Mouse (Mus musculus) T-helper 1 cell (primary cell): ENCODE data around the gene Helq.

Source experiments
- in situ Hi-C: fragments of 300-600 bp; cut with MboI, MseI; formaldehyde crosslinking; loops from one replicate; pipeline ENCODE4 v1.15.1; 2025; ENCODE audit warnings: high pct_unique_total_duplicates

Gene Helq

DNA sequence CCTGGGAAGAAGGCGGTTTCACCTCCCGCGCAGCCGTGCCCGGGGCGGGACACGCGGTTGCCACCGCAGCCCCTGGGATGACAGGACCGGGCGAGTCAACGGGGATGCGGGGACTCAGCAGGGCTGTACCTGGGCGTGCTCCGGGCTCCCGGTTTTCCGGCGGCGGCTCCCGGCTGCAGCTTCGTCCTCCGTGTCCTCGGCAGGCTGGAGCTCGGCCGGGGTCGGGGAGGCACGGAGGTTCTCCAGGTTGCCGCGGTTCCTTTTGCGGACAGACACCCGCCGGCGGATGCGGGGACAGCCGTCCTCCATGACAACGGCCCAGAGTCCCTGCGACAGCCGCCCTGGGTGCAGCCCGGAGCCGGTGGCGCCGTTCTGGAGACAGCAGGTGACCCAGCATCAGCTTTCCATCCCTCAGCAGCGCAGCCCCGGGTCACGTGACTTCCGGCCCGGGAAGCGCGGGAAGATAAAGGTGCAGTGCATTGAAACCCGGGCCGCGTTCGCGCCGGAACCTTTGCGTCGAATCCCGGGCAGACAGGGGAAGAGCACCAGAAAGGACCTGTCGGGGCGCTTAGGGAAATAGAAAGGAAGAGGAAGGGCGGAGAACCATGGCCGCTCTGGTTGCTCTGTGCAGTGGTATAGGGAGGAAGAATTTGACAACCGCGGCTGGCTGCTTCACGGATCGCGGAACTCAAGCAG, at the start of gene Helq, which contains the start of gene Mrps18c:
Gene Helq (minus strand): TSS at position 434 of the 696 bp plus-strand sequence.
Gene Mrps18c (plus strand): TSS at position 463 of the 696 bp plus-strand sequence.
- in situ Hi-C loops: loop anchor here (10.0 kb wide), 1 partner anchor 114 kb away; no protein-coding TSS in a partner anchor

DNA sequence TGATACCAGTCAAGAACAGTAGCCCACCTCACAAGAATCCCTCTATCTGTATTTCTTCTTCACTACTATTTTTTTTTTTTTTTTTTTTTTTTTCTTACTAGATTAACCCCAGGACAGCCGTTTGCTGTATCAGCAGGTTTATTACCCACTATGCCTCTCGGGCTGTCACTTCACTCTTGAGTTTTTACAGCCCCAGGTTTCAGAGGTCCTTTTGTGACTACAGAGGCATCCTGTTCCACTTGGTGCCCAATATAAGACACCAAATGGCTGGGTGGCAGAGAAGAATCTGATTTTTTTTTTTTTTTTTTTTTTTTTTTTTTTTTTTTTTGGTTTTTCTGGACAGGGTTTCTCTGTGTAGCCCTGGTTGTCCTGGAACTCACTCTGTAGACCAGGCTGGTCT, 48.7 kb upstream of the Helq start:
- in situ Hi-C loops: loop anchor here (25.0 kb wide), 1 partner anchor 1585 kb away; no protein-coding TSS in a partner anchor

DNA sequence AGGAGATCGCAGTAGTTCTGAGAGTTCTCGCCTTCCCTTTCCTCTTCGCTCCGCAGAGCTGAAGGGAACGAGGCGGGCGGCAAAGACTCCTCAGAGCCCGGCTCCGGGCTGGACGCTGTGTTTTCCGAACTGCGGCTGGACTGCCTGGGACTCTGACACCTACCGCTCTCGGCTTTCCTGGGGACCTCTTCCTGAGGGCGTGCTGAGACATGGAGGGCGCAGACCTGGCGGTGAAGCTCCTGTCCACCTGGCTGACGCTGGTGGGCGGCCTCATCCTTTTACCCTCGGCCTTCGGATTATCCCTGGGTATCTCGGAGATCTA, 48.2 kb upstream of the Helq start:
- in situ Hi-C loops: loop anchor here (25.0 kb wide), 1 partner anchor 1584 kb away; no protein-coding TSS in a partner anchor

DNA sequence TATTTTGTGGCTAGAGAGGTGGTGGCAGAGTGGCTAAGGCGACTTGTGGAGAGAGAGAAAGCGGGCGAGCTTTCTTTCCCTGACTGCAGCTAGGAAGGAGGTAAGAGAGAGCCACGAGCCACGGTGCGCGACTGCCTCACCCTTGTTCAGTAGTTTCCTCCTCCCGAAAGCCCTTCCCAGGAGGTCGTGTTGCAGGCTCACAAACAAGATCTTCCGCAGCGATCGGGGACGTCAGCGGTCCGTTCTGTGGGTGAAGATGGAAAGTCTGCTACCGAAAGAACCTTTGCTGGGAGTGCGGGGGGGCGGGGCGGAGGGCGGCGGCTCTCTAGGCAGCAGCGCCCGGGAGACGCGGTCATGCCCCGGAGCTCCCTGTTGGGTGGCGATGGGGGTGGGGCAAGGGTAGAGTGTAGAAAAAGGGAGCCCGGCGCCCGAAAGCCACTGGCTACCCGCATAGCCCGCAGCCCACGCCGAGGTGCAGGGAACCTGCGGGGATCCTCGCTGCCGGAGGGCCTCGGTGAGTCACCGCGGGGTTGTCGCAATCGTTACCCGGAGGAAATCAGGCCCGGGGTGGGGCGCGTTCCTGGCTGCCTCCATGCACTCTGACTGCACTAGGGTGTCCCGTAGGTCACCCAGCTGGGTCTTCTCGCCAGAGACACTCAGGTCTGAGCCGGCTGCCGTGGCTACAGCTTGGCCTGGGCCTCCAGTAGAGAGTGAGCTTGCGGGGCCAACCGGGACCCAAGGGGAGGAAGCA, 47.6 kb upstream of the Helq start:
- in situ Hi-C loops: loop anchor here (25.0 kb wide), 1 partner anchor 1584 kb away; no protein-coding TSS in a partner anchor

DNA sequence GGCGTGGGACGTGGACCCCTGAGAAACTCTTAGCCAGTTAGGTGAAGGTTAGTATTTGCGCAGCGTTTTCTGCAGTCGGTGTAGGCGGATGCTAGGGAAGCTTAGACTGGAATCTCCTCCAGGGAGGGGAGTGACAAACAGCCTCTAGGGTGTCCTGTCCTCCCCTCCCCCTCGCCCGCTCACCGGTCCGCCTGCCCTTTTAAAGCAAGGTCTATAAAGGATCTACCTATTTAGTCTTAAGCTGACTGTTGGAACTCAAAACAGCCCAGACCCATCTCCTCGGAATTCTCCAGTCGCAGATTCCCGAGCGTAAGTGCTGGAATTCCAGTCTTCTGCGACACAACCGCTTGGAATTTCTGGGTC, 47.1 kb upstream of the Helq start, which contains the start of gene Gpat3:
Gene Gpat3 (plus strand): TSS at position 229 of the 363 bp plus-strand sequence.
- in situ Hi-C loops: loop anchor here (25.0 kb wide), 1 partner anchor 1583 kb away; no protein-coding TSS in a partner anchor

DNA sequence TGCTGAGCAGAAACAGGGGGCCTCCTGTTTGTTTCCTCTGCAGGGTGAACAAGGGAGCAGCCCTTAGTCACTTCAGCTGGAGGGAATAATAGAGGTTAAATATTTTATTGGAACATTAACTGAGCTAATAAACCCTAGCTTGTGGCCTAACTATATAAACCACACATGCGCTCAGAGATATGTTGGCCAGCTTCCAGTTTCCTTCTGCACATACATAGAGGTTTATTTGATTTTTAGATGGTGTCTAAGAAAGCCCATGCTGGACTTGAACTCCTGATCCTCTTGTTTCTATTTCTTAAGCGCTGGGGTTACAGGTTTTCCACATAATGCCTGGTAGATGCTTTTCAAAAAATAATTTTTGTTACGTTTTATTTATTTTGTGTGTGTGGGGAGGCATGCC, 46.1 kb upstream of the Helq start:
- in situ Hi-C loops: loop anchor here (25.0 kb wide), 1 partner anchor 1582 kb away; no protein-coding TSS in a partner anchor

DNA sequence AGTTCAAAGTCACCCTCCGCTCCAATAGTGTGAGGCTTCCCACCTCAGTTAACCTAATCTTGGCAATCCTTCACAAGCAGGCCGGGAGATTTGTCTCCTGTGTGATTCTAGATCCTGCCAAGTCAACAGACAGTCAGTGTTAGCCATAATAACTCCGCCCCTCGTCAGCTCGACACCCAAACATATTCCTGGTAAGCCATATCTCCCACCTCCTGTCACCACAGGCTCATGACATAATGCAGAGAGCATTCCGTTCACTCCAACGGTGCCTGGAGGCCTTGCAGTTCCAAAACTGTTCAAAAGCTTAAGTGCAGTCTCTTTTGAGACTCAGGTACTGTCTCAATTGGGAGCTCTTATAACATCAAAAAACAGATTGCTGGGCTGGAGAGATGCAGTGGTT, 39.5 kb upstream of the Helq start:
- in situ Hi-C loops: loop anchor here (10.0 to 25.0 kb wide), 2 partner anchors 1203 to 1576 kb away; no protein-coding TSS in a partner anchor

DNA sequence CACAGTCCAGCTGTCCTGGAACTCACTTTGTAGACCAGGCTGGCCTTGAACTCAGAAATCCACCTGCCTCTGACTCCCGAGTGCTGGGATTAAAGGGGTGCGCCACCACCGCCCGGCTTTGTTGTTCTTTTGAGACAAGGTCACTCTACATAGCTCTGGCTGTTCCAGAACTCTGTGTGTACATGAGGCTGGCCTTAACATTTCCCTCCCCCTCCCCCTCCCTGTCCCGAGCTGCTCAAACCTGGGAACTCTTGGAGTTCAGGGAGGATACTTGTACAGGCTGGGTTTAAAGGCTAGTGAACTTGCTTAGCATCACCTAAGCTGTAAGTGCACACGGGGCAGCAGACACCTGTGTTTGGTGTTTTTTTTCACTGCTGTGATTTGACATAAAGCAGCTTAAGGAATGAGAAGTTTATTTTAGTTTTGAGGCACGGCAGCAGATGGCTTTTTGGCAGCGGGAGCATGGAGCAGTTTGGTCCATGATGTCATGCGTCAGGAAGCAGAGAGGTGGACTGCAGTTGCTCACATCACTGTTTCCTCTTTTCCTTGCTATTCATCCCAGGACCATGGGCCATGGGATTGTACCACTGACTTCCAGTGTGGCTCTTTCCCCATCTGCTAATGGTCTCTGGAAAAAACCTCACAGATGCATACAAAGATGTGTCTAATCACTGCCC, 37.6 kb upstream of the Helq start:
- in situ Hi-C loops: loop anchor here (10.0 to 25.0 kb wide), 2 partner anchors 1201 to 1574 kb away; no protein-coding TSS in a partner anchor

DNA sequence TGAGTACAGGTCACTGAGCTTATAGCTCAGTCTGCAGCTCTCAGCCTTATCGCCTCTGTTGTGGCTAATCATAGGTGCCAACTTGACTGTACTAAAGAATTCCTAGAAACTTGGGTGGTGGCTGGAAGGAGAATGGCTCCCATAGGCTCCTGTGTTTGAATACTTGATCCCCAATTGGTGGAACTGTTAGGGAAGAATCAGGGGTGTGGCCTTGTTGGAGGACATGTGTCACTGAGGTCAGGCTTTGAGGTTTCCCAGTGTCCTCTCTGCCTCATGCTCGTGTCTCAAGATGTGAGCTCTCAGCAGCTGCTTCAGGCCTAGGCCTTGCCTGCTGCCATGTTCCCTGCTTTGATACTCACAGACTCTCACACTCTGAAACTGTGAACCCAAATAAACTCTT, 35.4 kb upstream of the Helq start:
- in situ Hi-C loops: loop anchor here (10.0 to 25.0 kb wide), 2 partner anchors 1199 to 1572 kb away; no protein-coding TSS in a partner anchor

DNA sequence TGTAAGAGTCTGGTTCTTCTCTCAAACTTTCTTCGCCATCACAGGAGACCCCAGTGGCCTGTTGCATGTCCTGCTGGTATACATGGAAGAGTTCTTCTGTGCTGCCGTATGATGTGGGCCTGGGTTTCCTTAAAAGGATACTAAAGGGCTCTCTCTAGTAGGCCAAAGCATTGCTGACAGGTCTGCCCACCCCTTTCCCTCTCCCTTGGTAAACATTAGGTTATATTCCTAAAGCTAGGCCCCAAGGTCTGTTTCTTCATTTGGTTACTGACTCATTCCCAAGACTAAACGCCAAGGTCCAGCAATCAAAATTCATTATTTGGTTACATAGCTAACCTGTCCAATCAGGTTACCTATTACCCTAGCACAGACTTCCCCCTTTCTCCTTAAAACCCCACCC, 34.3 kb upstream of the Helq start:
- in situ Hi-C loops: loop anchor here (10.0 to 25.0 kb wide), 2 partner anchors 1198 to 1570 kb away; no protein-coding TSS in a partner anchor

DNA sequence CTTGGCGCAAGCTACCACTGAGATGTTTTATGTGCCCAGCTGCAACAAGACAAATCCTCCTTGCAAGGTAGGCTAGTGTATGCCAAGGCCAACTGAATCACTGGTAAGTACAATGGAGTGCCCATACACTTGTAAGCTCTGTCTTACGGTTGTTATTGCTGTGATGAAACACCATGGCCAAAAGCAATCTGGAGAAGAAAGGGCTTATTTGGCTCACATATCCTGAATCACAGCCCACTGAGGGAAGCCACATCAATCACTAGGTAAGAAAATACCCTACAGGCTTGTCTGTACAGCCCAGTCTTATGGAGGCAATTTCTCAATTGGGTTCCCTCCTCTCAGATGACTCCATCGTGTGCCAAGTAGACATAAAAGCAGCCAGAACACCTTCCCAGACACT, 30.3 kb upstream of the Helq start:
- in situ Hi-C loops: loop anchor here (25.0 kb wide), 1 partner anchor 1566 kb away; no protein-coding TSS in a partner anchor

DNA sequence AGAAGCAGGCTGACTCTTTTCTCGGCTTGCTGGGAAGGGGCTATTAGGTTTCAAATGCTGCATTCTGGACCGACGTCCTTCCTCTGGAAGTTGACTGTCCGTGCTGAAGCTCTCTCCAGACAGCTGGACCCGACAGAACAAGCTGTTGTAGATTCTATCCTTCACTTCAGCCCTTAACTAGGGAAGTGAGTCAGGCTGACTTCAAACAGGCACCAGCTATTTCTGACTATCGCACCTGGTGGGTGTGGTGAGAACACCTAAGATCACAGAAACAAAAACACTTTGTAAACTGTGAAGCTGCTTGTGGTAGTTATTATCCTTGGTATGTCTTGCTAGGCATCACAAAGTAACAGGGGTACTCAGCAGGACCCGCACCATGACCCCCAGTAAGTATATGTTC, 28.1 kb upstream of the Helq start:
- in situ Hi-C loops: loop anchor here (25.0 kb wide), 1 partner anchor 1564 kb away; no protein-coding TSS in a partner anchor

DNA sequence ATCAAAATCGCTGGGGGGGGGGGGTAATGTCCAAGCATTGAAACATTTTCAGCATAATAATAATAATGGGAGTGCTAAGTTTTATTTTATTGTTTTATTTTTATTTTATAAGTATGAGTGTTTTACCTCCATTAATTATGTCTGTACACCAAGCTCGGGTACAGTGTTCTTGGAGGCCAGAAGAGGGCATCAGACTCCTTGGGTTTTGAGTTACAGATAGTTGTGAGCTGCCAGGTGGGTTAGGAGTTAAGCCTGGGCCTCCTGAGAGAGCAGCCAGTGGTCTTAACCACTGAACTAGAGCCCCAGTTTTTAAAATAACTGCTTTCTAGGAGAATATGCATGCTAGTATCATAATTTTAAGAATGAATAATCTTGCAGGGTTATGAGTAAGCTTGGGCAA, 27.6 kb upstream of the Helq start:
- in situ Hi-C loops: loop anchor here (25.0 kb wide), 1 partner anchor 1564 kb away; no protein-coding TSS in a partner anchor

DNA sequence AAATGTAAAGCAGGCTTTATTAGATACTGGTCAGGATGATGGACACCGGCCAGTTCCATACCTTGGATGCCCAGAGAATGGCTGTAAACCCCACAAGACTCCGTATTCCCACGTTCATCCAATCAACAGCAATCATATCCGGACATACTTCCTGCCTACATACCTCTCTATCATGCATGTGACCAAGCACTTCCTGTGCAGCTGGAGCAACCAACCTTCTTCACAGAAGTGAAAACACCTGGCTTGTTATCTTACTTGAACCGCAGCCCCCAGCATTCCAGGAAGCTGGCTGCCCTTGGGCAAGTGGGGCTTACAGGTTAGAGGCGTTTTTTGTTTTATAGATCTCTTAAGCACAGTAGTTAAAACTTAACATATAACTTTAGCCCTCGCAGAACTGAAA, 24.4 kb upstream of the Helq start:
- in situ Hi-C loops: loop anchor here (5.0 to 25.0 kb wide), 2 partner anchors 89 to 861 kb away; no protein-coding TSS in a partner anchor

DNA sequence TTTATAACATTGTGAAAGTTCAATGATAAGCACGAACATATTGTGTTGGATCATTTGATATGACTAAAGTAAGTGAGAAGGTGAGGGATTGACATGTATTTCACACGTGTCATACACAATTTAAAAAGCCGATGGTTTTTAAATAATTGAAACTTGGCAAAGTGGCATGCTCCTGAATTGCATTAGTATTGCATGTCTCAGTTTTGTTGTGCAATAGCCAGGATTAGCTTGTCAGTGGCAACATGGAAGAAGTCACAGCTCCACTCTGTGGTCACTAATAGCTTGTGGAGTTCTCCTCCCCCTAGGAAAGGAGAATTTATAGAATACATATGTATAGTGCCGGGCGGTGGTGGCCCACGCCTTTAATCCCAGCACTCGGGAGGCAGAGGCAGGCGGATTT, 23.0 kb upstream of the Helq start:
- in situ Hi-C loops: loop anchor here (5.0 to 25.0 kb wide), 2 partner anchors 91 to 859 kb away; no protein-coding TSS in a partner anchor

DNA sequence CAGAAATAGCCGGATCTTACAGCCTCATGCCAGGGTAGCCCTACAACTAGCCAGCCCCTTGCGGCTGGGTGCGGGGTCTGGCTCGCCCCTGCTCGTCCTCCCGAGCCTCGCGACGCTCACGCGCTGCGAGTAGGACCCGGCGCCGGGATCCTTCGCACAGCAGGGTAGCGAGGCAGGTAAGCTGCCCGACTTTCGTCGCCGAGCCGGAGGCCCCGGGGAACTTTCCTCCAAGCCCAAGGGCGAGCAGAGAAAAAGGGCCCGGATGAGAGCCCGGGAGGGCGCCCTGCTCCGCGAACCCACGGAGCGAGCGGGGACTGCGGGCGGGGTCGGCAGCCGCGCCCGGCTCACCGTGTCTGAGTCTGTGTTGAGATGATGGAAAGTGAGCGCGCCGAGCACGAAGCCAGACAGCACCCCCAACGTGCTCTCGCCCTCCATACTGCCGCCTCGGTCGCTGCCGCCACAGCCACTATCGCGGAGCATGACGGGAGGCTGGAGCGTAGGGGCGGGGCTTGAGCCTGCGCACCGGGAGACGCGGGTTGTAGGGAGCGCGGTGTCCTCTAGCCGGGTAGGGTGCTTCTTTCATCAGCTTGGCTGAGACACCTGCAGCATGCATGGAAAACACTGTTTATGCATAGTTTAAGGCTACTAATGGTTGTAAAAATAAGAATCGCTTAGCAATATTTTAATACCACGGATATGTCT, 22.2 kb upstream of the Helq start, which contains the start of gene Abraxas1:
Gene Abraxas1 (minus strand): TSS at position 483 of the 702 bp plus-strand sequence.
- in situ Hi-C loops: loop anchor here (5.0 to 25.0 kb wide), 2 partner anchors 92 to 858 kb away; no protein-coding TSS in a partner anchor

DNA sequence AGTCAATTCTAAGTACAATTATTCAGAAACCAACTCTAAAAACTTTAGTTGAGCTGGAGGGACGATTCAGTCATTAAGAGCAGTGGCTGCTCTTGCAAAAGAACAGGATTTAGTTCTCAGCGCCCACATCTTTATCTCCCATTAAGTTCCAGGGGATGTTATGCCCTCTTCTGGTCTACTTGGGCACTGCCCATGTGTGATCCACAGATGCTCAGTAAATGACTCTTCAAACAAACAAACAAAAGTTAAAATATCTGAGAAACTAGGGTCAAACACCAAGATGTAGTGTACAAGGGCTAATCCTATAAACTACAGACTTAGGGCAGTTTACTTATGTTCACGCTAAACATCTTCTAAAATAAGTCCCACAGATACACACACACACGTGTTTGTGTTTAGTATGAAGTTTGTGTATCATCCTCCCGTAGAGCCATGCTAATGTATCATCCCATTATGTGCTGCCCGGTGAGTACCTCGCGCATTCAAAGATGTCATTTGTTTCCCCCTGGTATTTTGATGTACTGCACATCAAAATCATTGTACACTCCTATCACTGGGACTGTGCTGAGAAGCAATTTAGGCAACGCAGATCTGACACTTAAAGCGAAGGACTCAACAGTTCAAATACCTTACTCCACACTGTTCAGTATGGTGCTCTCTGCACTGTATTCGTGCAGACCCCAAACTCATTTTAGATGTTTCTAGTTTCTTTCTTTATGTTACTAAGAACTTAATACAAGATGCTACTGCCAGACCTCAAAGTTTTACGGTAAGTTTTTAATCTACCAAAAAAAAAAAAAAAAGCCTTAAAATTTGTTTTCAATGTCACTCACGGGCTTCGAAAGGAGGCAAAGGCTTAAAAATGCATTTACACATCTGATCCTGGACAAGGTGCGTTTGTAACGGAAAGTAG, 21.4 kb upstream of the Helq start:
- in situ Hi-C loops: loop anchor here (5.0 to 25.0 kb wide), 2 partner anchors 92 to 858 kb away; no protein-coding TSS in a partner anchor

DNA sequence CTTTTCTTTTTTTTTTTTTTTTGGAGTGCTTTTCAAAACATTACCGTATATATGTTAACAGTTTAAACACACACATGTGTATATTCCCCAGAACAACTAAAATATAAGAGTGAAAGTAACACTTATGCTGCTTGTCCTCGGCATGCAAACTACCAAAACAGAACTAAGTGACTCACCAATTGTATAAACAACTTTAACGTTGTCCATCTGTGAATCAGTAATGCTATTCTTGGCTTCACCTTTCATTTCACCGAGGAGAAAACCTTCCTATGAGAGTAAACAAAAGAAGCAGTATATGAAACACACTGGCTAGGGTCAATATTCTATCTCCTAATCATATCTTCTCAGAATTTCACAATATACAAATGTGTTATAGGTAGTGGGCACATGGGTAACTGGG, 19.9 kb upstream of the Helq start:
- in situ Hi-C loops: loop anchor here (25.0 kb wide), 1 partner anchor 856 kb away; no protein-coding TSS in a partner anchor

DNA sequence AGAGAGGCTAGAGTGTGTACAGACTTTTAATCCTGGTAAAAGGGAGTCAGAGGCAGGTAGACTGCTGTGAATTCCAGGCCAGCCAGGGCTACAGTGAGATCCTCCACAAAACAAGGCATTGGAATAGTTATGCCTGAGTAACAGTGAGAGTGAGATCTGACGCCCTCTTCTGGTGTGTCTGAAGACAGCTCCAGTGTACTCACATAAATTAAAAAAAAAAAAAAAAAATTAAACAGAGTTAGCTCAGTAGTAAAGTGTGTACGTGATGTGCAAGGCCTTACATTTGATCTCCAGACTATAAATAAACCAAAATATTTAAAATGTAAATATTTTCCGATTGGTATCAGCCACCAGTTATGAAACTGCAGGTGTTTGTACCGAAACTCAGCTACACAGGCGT, 4.3 kb downstream of the Helq start:
- in situ Hi-C loops: loop anchor here (10.0 kb wide), 1 partner anchor 109 kb away; no protein-coding TSS in a partner anchor
